Mouse (Mus musculus) embryo, embryonic 10 days (tissue): ENCODE results near the gene Aktip.
A peak's percentile ranks its signal among the peaks of the same experiment; 100 is the strongest.

Experiments
- DNase-seq: peaks from one replicate; pipeline ENCODE4 v3.0.0-alpha.2; 2015; ENCODE audit warnings: low spot score

Gene Aktip

GRCm38 (mm10) chr8:91199876-91200275 is at the start of gene Aktip:
Aktip (minus strand) TSS chr8:91199976.
- no peak for DNase-seq

- no peak for DNase-seq
Observed at GRCm38 (mm10) chr8:91245821-91246454, 46.2 kb upstream of the Aktip start.

GRCm38 (mm10) chr8:91242721-91243120 is 42.9 kb upstream of the Aktip start:
- no peak for DNase-seq

GRCm38 (mm10) chr8:91241873-91242519 is 42.2 kb upstream of the Aktip start:
- DNase-seq, result no peak

GRCm38 (mm10) chr8:91241371-91241770 is 41.6 kb upstream of the Aktip start:
- peak; percentile 10 for DNase-seq

- no peak for DNase-seq
Observed at GRCm38 (mm10) chr8:91237191-91237590, 37.4 kb upstream of the Aktip start.

GRCm38 (mm10) chr8:91234097-91234496 is 34.3 kb upstream of the Aktip start:
- no peak for DNase-seq

- no peak for DNase-seq
Observed at GRCm38 (mm10) chr8:91227421-91227841, 27.7 kb upstream of the Aktip start.

GRCm38 (mm10) chr8:91224227-91224626 is 24.5 kb upstream of the Aktip start:
- DNase-seq, result no peak

GRCm38 (mm10) chr8:91221841-91222240 is 22.1 kb upstream of the Aktip start:
- DNase-seq, result no peak

GRCm38 (mm10) chr8:91218271-91218670 is 18.5 kb upstream of the Aktip start:
- DNase-seq, result no peak

GRCm38 (mm10) chr8:91217062-91217905 is 17.5 kb upstream of the Aktip start:
- no peak for DNase-seq

GRCm38 (mm10) chr8:91214287-91214686 is 14.5 kb upstream of the Aktip start:
- no peak for DNase-seq

- no peak for DNase-seq
Observed at GRCm38 (mm10) chr8:91212948-91213347, 13.2 kb upstream of the Aktip start.

- no peak for DNase-seq
Observed at GRCm38 (mm10) chr8:91209658-91210057, 9.9 kb upstream of the Aktip start.

GRCm38 (mm10) chr8:91207676-91208075 is 7.9 kb upstream of the Aktip start:
- no peak for DNase-seq

GRCm38 (mm10) chr8:91205897-91206296 is 6.1 kb upstream of the Aktip start:
- no peak for DNase-seq

GRCm38 (mm10) chr8:91201184-91201583 is 1.4 kb upstream of the Aktip start:
- DNase-seq, result no peak

GRCm38 (mm10) chr8:91198036-91198435 is 1.7 kb downstream of the Aktip start:
- no peak for DNase-seq

- no peak for DNase-seq
Observed at GRCm38 (mm10) chr8:91197233-91197632, 2.5 kb downstream of the Aktip start.

- DNase-seq, result peak; percentile 25
Observed at GRCm38 (mm10) chr8:91196661-91197060, 3.1 kb downstream of the Aktip start.

- DNase-seq, result no peak
Observed at GRCm38 (mm10) chr8:91194081-91194480, 5.7 kb downstream of the Aktip start.

GRCm38 (mm10) chr8:91192941-91193340 is 6.8 kb downstream of the Aktip start:
- DNase-seq, result no peak
